Mouse (Mus musculus) heart, embryonic 16.5 days (tissue): ENCODE data around the gene L3mbtl2. TPM values are rescaled to one million over a fixed set of nuclear protein-coding genes. Genes with fewer than 3 reads are reported as not detected.
A peak's percentile ranks its signal among the peaks of the same experiment; 100 is the strongest.

ENCODE experiments used
- ATAC-seq: fragments of 200-750 bp; cut with Nextera tagmentation; replicated peaks from 2 replicates; pipeline ENCODE4 v1.8.0; 2017; ENCODE audit warnings: moderate number of reproducible peaks; ENCODE audit not compliant: insufficient read depth, low FRiP score; ENCODE audit errors: extremely low read depth
- H3K27ac ChIP-seq: fragments of 300-500 bp; sonication (generic); 2 replicates; pipeline ENCODE4 v1.5.1; 2014; ENCODE audit warnings: mild to moderate bottlenecking, low read length, control low read depth, moderate library complexity
- H3K27me3 ChIP-seq: fragments of 300-500 bp; sonication (generic); 2 replicates; pipeline ENCODE4 v1.6.1; 2014; ENCODE audit warnings: low read length, mixed read lengths; ENCODE audit not compliant: control insufficient read depth, insufficient read depth
- H3K36me3 ChIP-seq: fragments of 300-500 bp; sonication (generic); 2 replicates; pipeline ENCODE4 v1.6.1; 2014; ENCODE audit not compliant: control insufficient read depth, insufficient read depth
- H3K4me1 ChIP-seq: fragments of 300-500 bp; sonication (generic); 2 replicates; pipeline ENCODE4 v1.6.1; 2014; ENCODE audit warnings: low read length, mixed read lengths; ENCODE audit not compliant: control insufficient read depth, insufficient read depth
- H3K4me2 ChIP-seq: fragments of 300-500 bp; sonication (generic); 2 replicates; pipeline ENCODE4 v1.6.1; 2014; ENCODE audit warnings: low read depth, mild to moderate bottlenecking, control low read depth, low read length
- H3K4me3 ChIP-seq: fragments of 300-500 bp; sonication (generic); 2 replicates; pipeline ENCODE4 v1.5.1; 2014; ENCODE audit warnings: mild to moderate bottlenecking, control low read depth, low read length
- H3K9ac ChIP-seq: fragments of 300-500 bp; sonication (generic); 2 replicates; pipeline ENCODE4 v1.6.1; 2014; ENCODE audit warnings: low read length, control low read depth
- H3K9me3 ChIP-seq: fragments of 300-500 bp; sonication (generic); replicated peaks from 2 replicates; pipeline ENCODE4 v1.6.1; 2016; ENCODE audit warnings: low read length; ENCODE audit not compliant: control insufficient read depth
- WGBS: fragments of 180-500 bp; shearing (Covaris S2); extraction: QIAGEN DNeasy Blood & Tissue Kit; methylation state at CpG from one replicate; pipeline ENCODE4 v1.1.7; 2014; 5-methylcytosine and 5-hydroxymethylcytosine counted together
- polyA plus RNA-seq: library from polyadenylated mRNA; unstranded; fragments of >200 nt; fragmentation: Nextera tagmentation; extraction: Ambion mirVana; gene quantifications from 2 replicates; pipeline ENCODE4 v1.2.1, GENCODE M21; 2015

Gene L3mbtl2
- polyA plus RNA-seq: 16.9 and 17.4 TPM in 2 replicates

GRCm38 (mm10) chr15:81663697-81664561, at the start of gene L3mbtl2:
TSS of gene L3mbtl2 (plus strand) at chr15:81663889.
- Histone ChIP-seq H3K36me3 (peaks cover 6% of the 10 kb centered on the region), H3K9ac (peak within 1 kb of the TSS; percentile 84), H3K27ac (peak within 1 kb of the TSS; percentile 24; the same call in 1 of the 2 replicates), H3K4me1 (peaks cover 8% of the 10 kb centered on the region), H3K9me3 (no peaks in the 10 kb centered on the region), H3K4me2 (peak within 1 kb of the TSS; percentile 96), H3K27me3 (no peaks in the 10 kb centered on the region), H3K4me3 (peak within 1 kb of the TSS; percentile 93)
- ATAC-seq: peak; percentile 98
- under 1% methylated on average over 55 of the region's 55 CpGs for WGBS

GRCm38 (mm10) chr15:81649516-81650455, 13.9 kb upstream of the L3mbtl2 start:
- WGBS: 95% methylated on average over 8 of the region's 8 CpGs
- H3K9me3 ChIP-seq: no peaks in the 10 kb centered on the region

DNA sequence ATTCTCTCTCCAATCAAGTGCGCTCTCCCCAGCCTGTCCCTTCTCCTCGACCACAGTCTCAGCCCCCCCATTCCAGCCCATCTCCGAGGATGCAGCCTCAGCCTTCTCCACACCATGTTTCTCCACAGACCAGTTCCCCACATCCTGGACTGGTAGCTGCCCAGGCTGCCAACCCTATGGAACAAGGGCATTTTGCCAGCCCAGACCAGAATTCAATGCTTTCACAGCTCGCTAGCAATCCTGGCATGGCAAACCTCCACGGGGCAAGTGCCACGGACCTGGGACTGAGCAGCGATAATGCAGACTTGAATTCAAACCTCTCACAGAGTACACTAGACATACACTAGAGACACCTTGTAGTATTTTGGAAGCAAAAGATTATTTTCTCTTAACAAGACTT, 13.1 kb upstream of the L3mbtl2 start:
- Histone ChIP-seq H3K36me3 (peaks cover 45% of the 10 kb centered on the region), H3K9me3 (no peaks in the 10 kb centered on the region), H3K27ac (no peak overlapping the region), H3K4me1 (no peaks in the 10 kb centered on the region), H3K4me3 (no peak overlapping the region), H3K27me3 (no peaks in the 10 kb centered on the region), H3K9ac (no peak overlapping the region), H3K4me2 (no peak overlapping the region)
- WGBS: 85% methylated on average over 7 of the region's 7 CpGs
- ATAC-seq: no peak

More at GRCm38 (mm10) chr15:81649516-81650455, 13.9 kb upstream of the L3mbtl2 start:
- no peak overlapping the region for H3K4me2 ChIP-seq
- no peak overlapping the region for H3K27ac ChIP-seq
- no peak overlapping the region for H3K9ac ChIP-seq
- no peak overlapping the region for H3K4me3 ChIP-seq
- ATAC-seq: no peak
- H3K4me1 ChIP-seq: no peaks in the 10 kb centered on the region
- no peaks in the 10 kb centered on the region for H3K27me3 ChIP-seq
- peaks cover 54% of the 10 kb centered on the region for H3K36me3 ChIP-seq

DNA sequence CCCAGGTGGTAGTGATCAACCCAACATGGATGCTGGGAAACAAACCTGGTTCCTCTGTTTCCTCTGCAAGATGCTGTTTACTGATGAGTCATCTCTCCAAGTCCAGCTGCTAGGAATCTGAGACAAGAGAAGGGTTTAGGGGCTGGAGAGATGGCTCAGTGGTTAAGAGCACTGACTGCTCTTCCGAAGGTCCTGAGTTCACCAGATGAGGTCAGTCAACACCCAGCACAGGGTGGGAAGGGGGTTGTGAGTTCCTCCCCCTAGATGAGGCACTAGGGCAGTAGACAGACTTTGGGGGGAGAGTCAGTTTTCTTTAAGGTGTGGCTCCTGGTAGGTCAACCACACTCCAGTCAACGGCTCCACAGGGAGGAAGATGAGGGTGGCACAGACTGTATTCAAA, 2.0 kb upstream of the L3mbtl2 start:
- Histone ChIP-seq H3K4me2 (no peak overlapping the region), H3K36me3 (no peaks in the 10 kb centered on the region), H3K9ac (no peak overlapping the region), H3K4me3 (no peak overlapping the region), H3K9me3 (no peaks in the 10 kb centered on the region), H3K27ac (no peak overlapping the region), H3K27me3 (no peaks in the 10 kb centered on the region), H3K4me1 (peaks cover 8% of the 10 kb centered on the region)
- WGBS: 88% methylated on average over 2 of the region's 2 CpGs
- ATAC-seq: no peak

DNA sequence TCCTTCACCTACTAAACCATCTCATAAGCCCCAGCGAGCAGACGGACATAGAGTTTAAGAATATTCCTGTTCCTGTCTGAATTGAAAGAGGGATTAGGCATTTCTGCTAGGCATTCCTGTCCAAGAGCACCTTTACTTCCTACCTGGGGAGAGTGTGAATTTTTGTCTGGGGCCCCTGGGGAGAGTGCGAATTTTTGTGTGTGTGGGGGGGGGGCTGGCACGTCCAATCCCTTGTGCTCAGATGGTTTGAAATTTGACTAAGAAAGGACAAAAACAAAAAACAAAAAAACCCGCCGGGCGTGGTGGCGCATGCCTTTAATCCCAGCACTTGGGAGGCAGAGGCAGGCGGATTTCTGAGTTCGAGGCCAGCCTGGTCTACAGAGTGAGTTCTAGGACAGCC, 408 bp upstream of the L3mbtl2 start:
- H3K27me3 ChIP-seq: no peaks in the 10 kb centered on the region
- peaks cover under 1% of the 10 kb centered on the region; the same call in 1 of the 2 replicates for H3K36me3 ChIP-seq
- no peak overlapping the region for H3K27ac ChIP-seq
- peak overlapping the region; percentile 96 for H3K4me2 ChIP-seq
- peaks cover 8% of the 10 kb centered on the region for H3K4me1 ChIP-seq
- WGBS: 58% methylated on average over 10 of the region's 10 CpGs
- no peaks in the 10 kb centered on the region for H3K9me3 ChIP-seq
- ATAC-seq: no peak
- peak overlapping the region; percentile 93 for H3K4me3 ChIP-seq
- H3K9ac ChIP-seq: no peak overlapping the region

- H3K4me1 ChIP-seq: peaks cover 8% of the 10 kb centered on the region
- 88% methylated on average over 10 of the region's 10 CpGs for whole genome bisulfite sequencing
- H3K4me2 ChIP-seq: no peak overlapping the region
- no peak overlapping the region for H3K27ac ChIP-seq
- no peak overlapping the region for H3K9ac ChIP-seq
- H3K9me3 ChIP-seq: no peaks in the 10 kb centered on the region
- no peak overlapping the region for H3K4me3 ChIP-seq
- ATAC-seq: no peak
- H3K36me3 ChIP-seq: peaks cover 15% of the 10 kb centered on the region
- no peaks in the 10 kb centered on the region for H3K27me3 ChIP-seq
Measured at GRCm38 (mm10) chr15:81666957-81667356, 3.3 kb downstream of the L3mbtl2 start.

DNA sequence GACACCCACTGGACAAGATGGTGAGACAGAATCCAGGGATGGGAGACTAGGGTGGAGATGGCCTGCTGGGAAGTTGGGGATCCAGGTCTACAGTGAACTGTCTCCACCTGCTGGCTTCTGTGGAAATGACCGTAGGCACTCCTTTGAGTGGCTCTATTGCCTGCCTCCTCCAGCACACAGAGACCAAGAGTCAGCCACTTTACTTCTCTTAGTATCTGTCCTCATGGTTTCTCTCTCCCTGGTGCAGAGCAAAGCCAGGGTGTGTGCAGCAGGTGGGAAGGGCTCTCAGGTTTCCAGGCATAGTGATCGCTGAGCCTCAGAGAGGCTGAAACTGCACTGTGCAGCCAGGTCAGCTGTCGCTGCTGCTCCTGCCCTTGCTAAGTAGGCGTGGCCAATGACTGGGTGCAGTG, 6.5 kb downstream of the L3mbtl2 start:
- H3K27me3 ChIP-seq: no peaks in the 10 kb centered on the region
- WGBS: 74% methylated on average over 4 of the region's 4 CpGs
- peaks cover 18% of the 10 kb centered on the region for H3K36me3 ChIP-seq
- 0 out of 2 replicates have a peak, but pooled peaks have one; percentile 37 for ATAC-seq
- H3K4me2 ChIP-seq: no peak overlapping the region
- no peak overlapping the region for H3K4me3 ChIP-seq
- no peaks in the 10 kb centered on the region for H3K9me3 ChIP-seq
- H3K9ac ChIP-seq: no peak overlapping the region
- no peaks in the 10 kb centered on the region for H3K4me1 ChIP-seq
- H3K27ac ChIP-seq: no peak overlapping the region

DNA sequence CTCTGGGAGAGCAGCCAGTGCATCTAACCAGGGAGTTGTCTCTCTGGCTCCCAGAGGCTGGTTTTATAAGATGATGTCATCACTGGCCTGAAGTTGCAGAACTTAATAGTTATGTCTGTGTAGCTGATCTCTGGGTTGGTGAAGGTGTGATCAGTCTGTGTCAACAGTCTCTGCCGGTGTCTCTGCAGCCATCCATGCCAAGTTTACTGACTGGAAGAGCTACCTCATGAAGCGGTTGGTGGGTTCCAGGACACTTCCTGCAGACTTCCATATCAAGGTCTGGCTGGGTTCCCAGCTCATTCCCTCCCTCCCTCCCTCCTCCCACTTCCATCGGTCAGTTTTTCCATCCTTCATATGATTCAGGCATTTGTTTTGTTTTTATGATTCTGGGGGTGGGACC, 12.9 kb downstream of the L3mbtl2 start:
- Histone ChIP-seq H3K9ac (no peak overlapping the region), H3K4me3 (no peak overlapping the region), H3K4me1 (no peaks in the 10 kb centered on the region), H3K9me3 (no peaks in the 10 kb centered on the region), H3K27me3 (no peaks in the 10 kb centered on the region), H3K4me2 (no peak overlapping the region), H3K36me3 (0 out of 2 replicates have a peak, but pooled peaks cover 6% of the 10 kb centered on the region), H3K27ac (peak overlapping the region; percentile 12; the same call in 1 of the 2 replicates)
- WGBS: 39% methylated on average over 3 of the region's 3 CpGs
- 0 out of 2 replicates have a peak, but pooled peaks have one; percentile 18 for ATAC-seq
